Mouse (Mus musculus) forebrain, embryonic 11.5 days (tissue): ENCODE measurements around the gene Olfr1371. TPM values are rescaled to one million over a fixed set of nuclear protein-coding genes. Genes with fewer than 3 reads are reported as not detected.
A peak's percentile ranks its signal among the peaks of the same experiment; 100 is the strongest.

Experiments
- ATAC-seq: fragments of 200-750 bp; cut with Nextera tagmentation; replicated peaks from 2 replicates; pipeline ENCODE4 v1.8.0; 2017; ENCODE audit warnings: moderate TSS enrichment; ENCODE audit not compliant: low FRiP score
- DNase-seq: peaks from one replicate; pipeline ENCODE4 v3.0.0-alpha.2; 2017; ENCODE audit warnings: low spot score
- H3K27ac ChIP-seq: fragments of 300-500 bp; sonication (generic); 2 replicates; pipeline ENCODE4 v1.5.1; 2014; ENCODE audit warnings: low read depth, low read length
- H3K27me3 ChIP-seq: fragments of 300-500 bp; sonication (generic); 2 replicates; pipeline ENCODE4 v1.6.1; 2014; ENCODE audit warnings: mild to moderate bottlenecking, low read length, mixed read lengths; ENCODE audit not compliant: control insufficient read depth, insufficient read depth
- H3K36me3 ChIP-seq: fragments of 300-500 bp; sonication (generic); 2 replicates; pipeline ENCODE4 v1.6.1; 2014; ENCODE audit warnings: mild to moderate bottlenecking, low read length, moderate library complexity, mixed read lengths; ENCODE audit not compliant: control insufficient read depth, insufficient read depth
- H3K4me1 ChIP-seq: fragments of 300-500 bp; sonication (generic); replicated peaks from 2 replicates; pipeline ENCODE4 v1.6.1; 2014; ENCODE audit warnings: low read length, mixed read lengths; ENCODE audit not compliant: control insufficient read depth, insufficient read depth
- H3K4me2 ChIP-seq: fragments of 300-500 bp; sonication (generic); 2 replicates; pipeline ENCODE4 v1.6.1; 2014; ENCODE audit warnings: low read depth, mild to moderate bottlenecking, low read length, moderate library complexity, mixed read lengths; ENCODE audit not compliant: severe bottlenecking
- H3K4me3 ChIP-seq: fragments of 300-500 bp; sonication (generic); 2 replicates; pipeline ENCODE4 v1.5.1; 2014; ENCODE audit warnings: low read depth, low read length
- H3K9ac ChIP-seq: fragments of 300-500 bp; sonication (generic); 2 replicates; pipeline ENCODE4 v1.6.1; 2014; ENCODE audit warnings: low read length
- H3K9me3 ChIP-seq: fragments of 300-500 bp; sonication (generic); 2 replicates; pipeline ENCODE4 v1.6.1; 2016; ENCODE audit warnings: low read length, mixed read lengths; ENCODE audit not compliant: control insufficient read depth
- WGBS: fragments of 180-500 bp; shearing (Covaris S2); extraction: QIAGEN DNeasy Blood & Tissue Kit; methylation state at CpG from one replicate; pipeline ENCODE4 v1.1.7; 2014; 5-methylcytosine and 5-hydroxymethylcytosine counted together
- polyA plus RNA-seq: library from polyadenylated mRNA; unstranded; fragments of >200 nt; fragmentation: Nextera tagmentation; extraction: Ambion mirVana; gene quantifications from 2 replicates; pipeline ENCODE4 v1.2.1, GENCODE M21; 2014

The Olfr1371 gene
- polyA plus RNA-seq: not detected in 2 replicates

DNA sequence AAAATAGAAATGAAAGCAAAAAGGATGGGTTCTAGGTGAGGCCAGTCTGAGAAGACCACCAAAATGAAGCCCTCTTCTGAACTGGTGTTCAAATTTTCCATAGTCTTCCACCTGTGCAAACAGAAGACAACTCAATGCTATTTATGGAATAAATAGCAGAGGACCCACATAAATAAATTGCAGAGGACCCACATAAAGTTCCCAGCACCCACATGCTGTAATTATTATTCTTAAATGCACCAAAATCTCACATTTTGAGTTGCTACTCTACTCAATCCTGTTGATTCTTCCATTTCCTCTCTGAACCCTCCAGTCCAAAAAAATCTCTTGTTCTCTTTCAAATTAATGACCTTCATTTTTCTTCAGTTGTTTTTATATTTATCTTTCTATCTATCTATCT, at the start of gene Olfr1371:
TSS of gene Olfr1371 (minus strand) at position 101 of the 400 bp plus-strand sequence.
- no peaks in the 10 kb centered on the region for H3K9me3 ChIP-seq
- H3K27ac ChIP-seq: peak within 1 kb of the TSS; percentile 50; the same call in 1 of the 2 replicates
- no peak within 1 kb of the TSS for H3K4me3 ChIP-seq
- DNase-seq (no peak), ATAC-seq (no peak)
- no peaks in the 10 kb centered on the region for H3K4me1 ChIP-seq
- no peaks in the 10 kb centered on the region for H3K36me3 ChIP-seq
- no peaks in the 10 kb centered on the region for H3K27me3 ChIP-seq
- H3K9ac ChIP-seq: no peak within 1 kb of the TSS
- no peak within 1 kb of the TSS for H3K4me2 ChIP-seq

DNA sequence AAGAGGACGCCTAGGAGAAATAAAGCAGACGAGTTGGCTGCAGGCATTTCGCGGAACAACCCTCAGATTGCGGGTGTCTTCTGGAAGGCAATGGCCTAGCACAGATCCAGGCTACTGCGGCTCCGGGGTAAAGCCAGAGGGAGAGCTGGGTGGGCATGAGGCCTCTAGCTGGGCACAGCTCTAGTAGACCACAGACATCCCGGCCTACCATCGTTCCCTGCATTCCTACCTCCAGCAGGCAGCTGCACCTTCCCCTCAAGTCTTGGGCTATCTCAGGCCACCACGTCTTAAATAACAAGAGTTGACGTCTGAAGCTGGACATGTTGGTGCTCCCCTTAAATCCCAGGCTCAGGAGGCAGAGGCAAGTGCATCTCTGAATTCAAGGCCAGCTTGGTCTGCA, 48.6 kb upstream of the Olfr1371 start:
- DNase-seq (no peak), ATAC-seq (no peak)
- no peaks in the 10 kb centered on the region for H3K36me3 ChIP-seq
- no peak overlapping the region for H3K27ac ChIP-seq
- no peak overlapping the region for H3K4me3 ChIP-seq
- H3K9ac ChIP-seq: no peak overlapping the region
- H3K4me2 ChIP-seq: no peak overlapping the region
- H3K27me3 ChIP-seq: no peaks in the 10 kb centered on the region
- no peaks in the 10 kb centered on the region for H3K9me3 ChIP-seq
- WGBS: 89% methylated on average over 11 of the region's 11 CpGs
- no peaks in the 10 kb centered on the region for H3K4me1 ChIP-seq

DNA sequence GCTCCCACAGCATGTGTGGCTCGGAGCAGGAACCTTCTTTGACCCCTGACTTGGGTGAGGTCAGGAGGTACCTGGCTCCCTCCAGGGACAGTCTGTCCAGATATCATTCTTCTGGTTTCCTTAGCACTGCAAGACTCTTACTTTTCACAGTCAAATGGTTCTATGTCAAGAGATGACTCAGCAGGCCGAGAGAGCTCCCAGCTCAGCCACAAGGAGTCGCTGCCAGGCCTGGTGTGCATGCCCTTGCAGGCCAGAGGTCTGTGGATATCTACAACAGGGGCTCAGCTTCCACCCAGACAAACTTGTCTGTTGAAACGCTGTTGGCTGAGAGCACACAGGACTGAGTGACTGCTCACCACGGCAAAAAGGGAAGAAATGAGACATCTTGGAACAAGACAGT, 48.1 kb upstream of the Olfr1371 start:
- no peaks in the 10 kb centered on the region for H3K9me3 ChIP-seq
- WGBS: 57% methylated on average over 5 of the region's 5 CpGs
- H3K4me3 ChIP-seq: no peak overlapping the region
- no peak overlapping the region for H3K4me2 ChIP-seq
- no peaks in the 10 kb centered on the region for H3K27me3 ChIP-seq
- DNase-seq (peak; percentile 58), ATAC-seq (no peak)
- H3K9ac ChIP-seq: no peak overlapping the region
- no peak overlapping the region for H3K27ac ChIP-seq
- H3K36me3 ChIP-seq: no peaks in the 10 kb centered on the region
- H3K4me1 ChIP-seq: no peaks in the 10 kb centered on the region

DNA sequence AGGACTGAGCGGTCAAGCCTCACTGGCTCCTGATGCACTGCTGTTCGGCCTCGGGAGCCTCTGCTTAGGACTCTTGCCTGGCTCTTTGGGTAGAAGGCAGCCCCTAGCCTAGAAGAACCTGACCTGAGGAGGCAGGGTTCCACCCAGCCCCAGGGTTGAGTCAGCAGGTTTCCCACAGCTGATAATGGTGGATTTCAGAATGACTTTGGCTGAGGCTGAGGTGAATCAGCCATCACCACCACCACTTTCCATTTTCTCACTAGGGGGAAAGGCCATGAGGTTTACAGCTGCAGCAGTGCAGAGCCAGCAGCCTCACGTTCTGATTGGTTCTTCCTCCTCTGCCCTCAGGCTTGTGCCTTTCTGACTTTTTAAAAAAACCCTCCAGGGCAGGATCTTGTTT, 47.1 kb upstream of the Olfr1371 start:
- no peaks in the 10 kb centered on the region for H3K27me3 ChIP-seq
- no peak overlapping the region for H3K9ac ChIP-seq
- H3K4me2 ChIP-seq: no peak overlapping the region
- H3K27ac ChIP-seq: no peak overlapping the region
- DNase-seq (peak; percentile 26), ATAC-seq (no peak)
- H3K4me1 ChIP-seq: no peaks in the 10 kb centered on the region
- H3K9me3 ChIP-seq: no peaks in the 10 kb centered on the region
- 65% methylated on average over 4 of the region's 4 CpGs for WGBS
- no peak overlapping the region for H3K4me3 ChIP-seq
- no peaks in the 10 kb centered on the region for H3K36me3 ChIP-seq

DNA sequence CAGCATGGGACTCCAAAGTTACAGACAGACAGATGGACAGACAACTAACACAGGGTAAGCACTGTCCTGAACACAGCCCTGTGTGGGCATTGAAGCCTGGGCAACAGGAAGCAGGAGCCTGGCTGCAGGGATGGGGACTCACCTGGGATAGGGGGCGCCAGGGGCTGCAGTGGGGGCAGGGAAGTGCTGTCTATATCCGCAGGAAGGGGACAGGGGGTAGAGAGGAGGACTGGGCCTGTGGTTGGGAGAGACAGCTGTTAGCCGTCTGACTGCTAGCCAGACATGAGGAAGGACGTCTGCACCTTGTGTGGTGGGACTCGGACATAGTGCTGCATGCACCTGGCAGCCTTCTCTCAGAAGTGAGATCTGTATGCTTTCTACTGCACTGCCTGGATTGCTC, 44.9 kb upstream of the Olfr1371 start:
- Histone ChIP-seq H3K4me3 (no peak overlapping the region), H3K36me3 (no peaks in the 10 kb centered on the region), H3K27me3 (no peaks in the 10 kb centered on the region), H3K9ac (no peak overlapping the region), H3K4me1 (no peaks in the 10 kb centered on the region), H3K4me2 (no peak overlapping the region), H3K27ac (no peak overlapping the region), H3K9me3 (no peaks in the 10 kb centered on the region)
- ATAC-seq (no peak), DNase-seq (peak; percentile 41)
- WGBS: 72% methylated on average over 5 of the region's 5 CpGs

DNA sequence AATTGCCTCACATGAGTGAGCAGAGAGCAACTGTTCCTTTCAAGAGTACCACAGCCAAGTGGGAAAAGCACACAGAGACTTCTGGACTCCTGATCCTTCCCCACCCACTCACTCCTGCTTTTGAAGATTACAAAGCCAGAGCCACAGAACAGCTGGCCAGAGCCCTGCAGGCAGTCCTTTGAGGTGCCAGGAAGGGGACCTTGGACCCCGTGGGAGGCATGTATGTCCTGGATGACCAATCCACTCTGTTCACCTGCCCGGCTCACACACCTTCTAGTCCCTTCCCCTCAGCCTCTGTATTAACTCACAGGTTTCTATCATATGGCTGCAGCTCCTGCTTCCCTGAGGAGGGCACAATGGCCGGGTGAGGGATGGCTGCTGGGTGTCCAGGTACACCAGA, 43.6 kb upstream of the Olfr1371 start:
- Histone ChIP-seq H3K27ac (no peak overlapping the region), H3K36me3 (no peaks in the 10 kb centered on the region), H3K9me3 (no peaks in the 10 kb centered on the region), H3K27me3 (no peaks in the 10 kb centered on the region), H3K4me2 (no peak overlapping the region), H3K4me1 (no peaks in the 10 kb centered on the region), H3K9ac (no peak overlapping the region), H3K4me3 (no peak overlapping the region)
- peak; percentile 45 for DNase-seq
- no peak for ATAC-seq
- WGBS: 81% methylated on average over 3 of the region's 3 CpGs

DNA sequence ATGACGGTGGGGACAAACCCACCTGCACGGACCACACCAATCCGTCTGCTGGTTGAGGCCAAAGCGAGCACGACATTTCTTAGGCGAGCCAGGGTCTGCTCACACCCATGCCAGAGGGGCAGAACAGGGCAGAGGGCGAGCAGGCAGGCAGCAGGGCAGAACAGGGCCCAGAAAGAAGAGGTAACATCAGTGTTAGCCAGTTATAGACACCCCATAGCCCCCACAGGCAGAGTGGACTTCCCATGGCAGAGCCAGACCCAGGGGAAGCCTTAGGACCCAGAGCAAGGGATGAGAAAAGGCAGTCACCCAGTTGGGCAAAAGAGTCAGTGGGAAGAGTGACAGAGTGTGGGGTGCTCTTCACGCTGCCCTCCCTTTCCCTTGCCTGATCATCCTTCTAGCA, 41.3 kb upstream of the Olfr1371 start:
- Histone ChIP-seq H3K4me3 (no peak overlapping the region), H3K27me3 (no peaks in the 10 kb centered on the region), H3K4me2 (no peak overlapping the region), H3K9ac (no peak overlapping the region), H3K27ac (no peak overlapping the region), H3K36me3 (no peaks in the 10 kb centered on the region), H3K4me1 (no peaks in the 10 kb centered on the region), H3K9me3 (no peaks in the 10 kb centered on the region)
- DNase-seq (peak; percentile 17), ATAC-seq (no peak)
- WGBS: 92% methylated on average over 8 of the region's 8 CpGs

DNA sequence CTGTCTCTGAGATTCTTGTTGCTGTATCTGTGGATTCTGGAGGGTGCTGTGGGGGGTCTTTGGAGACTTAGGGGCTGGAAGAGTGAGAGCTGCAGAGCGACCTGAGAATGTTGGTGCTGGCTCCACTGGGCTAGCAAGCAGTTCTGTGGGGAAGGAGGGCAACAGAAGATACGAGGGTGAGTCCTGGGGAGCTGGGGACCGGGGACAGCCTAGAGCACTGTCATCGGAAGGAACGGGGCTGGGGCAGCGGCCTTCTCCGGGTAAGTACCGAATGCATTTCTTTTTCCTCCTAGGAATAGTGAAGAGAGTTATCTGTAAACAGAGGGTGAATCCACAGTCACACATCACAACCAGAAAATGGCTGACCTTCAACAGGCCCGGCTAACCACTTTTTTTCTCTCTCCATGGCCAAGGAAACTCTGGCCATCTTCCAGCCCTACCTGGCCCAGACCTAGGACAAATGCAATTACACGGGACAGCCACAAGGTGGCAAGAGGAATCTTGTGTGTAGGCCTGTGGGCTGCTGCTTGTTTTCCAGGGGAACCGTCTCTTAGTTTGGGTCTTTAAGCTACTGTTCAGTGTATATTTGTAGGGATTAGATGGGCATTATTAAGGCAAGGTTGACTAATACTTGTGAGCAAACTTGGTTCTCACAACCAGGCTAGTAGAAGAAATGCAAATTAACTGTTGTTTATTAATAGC, 40.0 kb upstream of the Olfr1371 start:
- Histone ChIP-seq H3K4me1 (no peaks in the 10 kb centered on the region), H3K9me3 (no peaks in the 10 kb centered on the region), H3K4me3 (no peak overlapping the region), H3K27me3 (no peaks in the 10 kb centered on the region), H3K9ac (no peak overlapping the region), H3K36me3 (no peaks in the 10 kb centered on the region), H3K27ac (no peak overlapping the region), H3K4me2 (no peak overlapping the region)
- DNase-seq (peak; percentile 74), ATAC-seq (peak; percentile 53; the same call in 1 of the 2 replicates)
- 67% methylated on average over 11 of the region's 11 CpGs for WGBS

DNA sequence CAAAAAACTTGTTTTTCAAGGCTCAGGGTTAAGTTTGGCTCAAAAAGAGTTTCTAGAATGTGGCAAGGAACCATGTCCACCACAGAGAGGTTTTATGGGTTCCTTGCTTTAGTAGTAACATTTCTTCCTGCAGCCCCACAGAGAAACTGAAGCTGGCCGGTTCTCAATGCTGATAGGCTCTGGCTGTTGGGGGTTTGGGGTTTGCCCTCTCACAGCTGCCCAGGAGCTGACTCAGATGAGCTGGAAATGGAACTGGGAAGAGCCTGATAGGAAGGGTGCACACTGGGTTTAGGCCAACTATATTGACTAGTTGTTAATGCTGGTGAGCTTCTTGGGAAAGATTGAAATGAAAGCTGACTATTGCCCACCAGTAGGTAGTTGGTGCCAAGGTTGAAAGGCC, 38.9 kb upstream of the Olfr1371 start:
- Histone ChIP-seq H3K36me3 (no peaks in the 10 kb centered on the region), H3K4me2 (no peak overlapping the region), H3K27me3 (no peaks in the 10 kb centered on the region), H3K4me3 (no peak overlapping the region), H3K4me1 (no peaks in the 10 kb centered on the region), H3K27ac (no peak overlapping the region), H3K9me3 (no peaks in the 10 kb centered on the region), H3K9ac (no peak overlapping the region)
- ATAC-seq (no peak), DNase-seq (no peak)
- WGBS: 65% methylated on average over 1 of the region's 1 CpGs
